Mouse (Mus musculus): ENCODE measurements around the gene Pls3.

The Pls3 gene

DNA sequence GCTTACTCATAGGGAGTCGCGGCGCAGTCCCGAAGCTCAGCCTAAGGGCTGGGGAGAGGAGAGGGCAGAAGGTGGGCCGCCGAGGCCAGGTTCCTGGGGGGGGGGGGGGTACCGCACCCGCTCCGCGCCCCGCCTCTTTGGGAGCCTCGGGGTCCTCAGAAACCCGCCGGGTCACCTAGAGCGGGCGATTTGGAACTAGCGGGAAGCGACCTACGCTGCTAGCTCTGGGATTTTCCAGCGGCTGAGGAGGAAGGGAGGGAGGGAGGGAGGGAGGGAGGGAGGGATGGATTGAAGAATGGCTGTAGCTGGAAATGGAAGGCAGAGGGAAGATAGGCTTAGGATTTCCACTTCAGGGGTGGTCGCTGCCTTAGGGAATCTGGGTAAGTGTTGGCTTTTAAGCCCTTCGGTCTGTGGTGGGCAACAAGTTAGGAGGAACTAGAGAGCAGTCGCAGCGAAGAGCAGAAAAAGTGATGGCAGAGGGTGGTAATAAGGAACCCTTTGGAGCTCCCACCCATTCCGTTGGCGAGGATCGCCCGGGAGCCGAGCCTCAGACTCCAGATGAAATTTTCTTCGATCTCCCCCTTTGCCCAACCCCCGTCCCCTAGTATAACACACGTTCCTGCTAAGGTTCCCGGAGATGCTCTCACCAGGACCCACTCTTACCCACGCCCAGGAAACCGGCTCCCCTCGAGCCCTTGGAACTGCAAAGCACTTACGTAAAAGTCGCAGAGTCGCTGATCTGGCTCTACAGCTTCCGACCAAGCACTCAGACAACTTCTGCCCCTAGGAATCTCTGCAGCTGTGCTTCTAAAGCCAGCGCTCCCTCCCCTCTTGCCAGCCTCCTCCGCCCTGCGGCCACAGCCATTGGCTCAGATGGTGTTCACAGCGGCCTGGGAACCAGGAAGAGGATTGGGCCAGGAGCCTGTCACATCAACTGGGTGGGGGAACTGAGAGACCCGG lies at the start of gene Pls3:
Gene Pls3, minus strand, starts transcription at position 851 of the 960 bp plus-strand sequence.
- peak; percentile 91 for DNase-seq

- DNase-seq: no peak
These were observed 20.7 kb upstream of the Pls3 start for GRCm38 (mm10) chrX:75895716-75896115.

DNA sequence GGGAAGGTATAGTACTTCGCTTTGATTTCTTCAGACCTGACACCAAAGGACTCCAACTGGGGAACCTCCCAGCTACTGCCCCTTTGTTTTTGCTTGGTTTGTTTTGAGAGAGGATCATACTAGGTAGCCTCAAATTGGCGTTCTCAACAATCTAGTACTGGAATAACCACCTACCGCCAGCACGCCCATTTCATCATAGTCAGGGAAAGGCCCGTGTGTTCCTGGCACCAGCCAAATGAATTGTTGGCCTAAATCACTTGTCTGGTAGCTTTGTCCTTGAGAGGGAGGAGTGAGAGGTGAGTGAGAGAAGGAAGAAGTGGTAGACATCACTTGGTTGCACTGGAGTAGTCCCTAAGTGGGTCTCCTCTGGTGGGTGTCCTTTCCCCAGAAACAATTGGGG lies 584 bp upstream of the Pls3 start:
- DNase-seq: no peak

GRCm38 (mm10) chrX:75873813-75874212 lies 1.2 kb downstream of the Pls3 start:
- DNase-seq: peak; percentile 65

GRCm38 (mm10) chrX:75873253-75873652 lies 1.7 kb downstream of the Pls3 start:
- peak; percentile 1 for DNase-seq

GRCm38 (mm10) chrX:75871855-75872254 lies 3.1 kb downstream of the Pls3 start:
- peak; percentile 2 for DNase-seq

DNA sequence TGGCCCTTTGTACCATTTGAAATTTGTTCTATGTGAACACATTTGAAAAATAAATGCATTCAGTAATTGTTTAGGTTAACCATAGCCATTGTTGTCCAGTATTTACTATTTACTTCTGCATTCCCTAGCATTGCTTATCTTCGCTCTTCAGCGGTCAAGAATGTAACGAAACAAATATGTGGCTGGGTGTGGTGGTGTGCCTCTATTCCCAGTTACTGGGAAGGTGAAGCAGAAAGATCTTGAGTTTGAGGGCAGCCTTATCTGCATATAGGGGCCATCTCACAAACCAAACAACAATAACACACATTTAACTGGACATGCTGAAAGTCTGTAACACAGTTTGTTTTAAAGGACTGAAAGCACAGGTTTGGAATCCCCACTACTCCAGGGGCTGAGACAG lies 13.3 kb downstream of the Pls3 start:
- DNase-seq: no peak

GRCm38 (mm10) chrX:75854294-75854693 lies 20.7 kb downstream of the Pls3 start:
- DNase-seq: no peak

GRCm38 (mm10) chrX:75844290-75844689 lies 30.7 kb downstream of the Pls3 start:
- no peak for DNase-seq

DNA sequence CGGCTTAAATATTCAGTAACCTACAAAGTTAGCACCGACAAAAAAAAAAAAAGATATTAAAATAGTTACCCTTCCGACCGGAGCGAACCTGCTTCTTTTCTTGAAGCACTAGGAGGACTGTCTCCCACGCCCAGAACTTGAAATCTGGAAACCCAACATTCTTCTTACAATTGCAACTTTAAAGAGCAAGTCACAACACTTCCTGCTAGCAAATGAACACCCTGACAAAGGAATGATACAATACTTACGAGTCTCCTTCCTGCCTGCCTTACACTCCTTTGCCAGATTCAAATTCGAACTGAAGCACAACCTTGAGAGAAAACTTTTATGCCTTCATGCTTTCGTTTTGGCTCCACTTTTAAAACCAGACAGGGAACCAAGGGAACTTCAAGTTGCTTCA lies 32.1 kb downstream of the Pls3 start:
- DNase-seq: no peak

DNA sequence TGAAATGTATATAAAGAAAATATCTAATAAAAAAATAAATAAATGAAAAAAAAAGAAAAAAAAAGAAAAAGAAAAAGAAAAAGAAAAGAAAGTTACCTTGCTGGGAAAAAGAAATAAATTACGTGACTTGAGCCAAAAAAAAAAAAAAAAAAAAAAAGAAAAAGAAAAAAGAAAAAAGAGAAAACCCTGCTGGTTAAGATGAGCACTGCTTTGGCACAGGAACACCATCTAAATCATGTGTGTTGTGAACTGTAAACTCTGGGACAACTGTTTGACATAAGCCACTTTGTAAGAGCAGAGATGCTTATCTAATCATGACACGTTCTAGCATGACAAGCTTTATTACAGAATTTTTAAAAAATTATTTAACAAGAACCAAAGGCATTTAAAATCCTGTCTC lies 32.9 kb downstream of the Pls3 start:
- no peak for DNase-seq

DNA sequence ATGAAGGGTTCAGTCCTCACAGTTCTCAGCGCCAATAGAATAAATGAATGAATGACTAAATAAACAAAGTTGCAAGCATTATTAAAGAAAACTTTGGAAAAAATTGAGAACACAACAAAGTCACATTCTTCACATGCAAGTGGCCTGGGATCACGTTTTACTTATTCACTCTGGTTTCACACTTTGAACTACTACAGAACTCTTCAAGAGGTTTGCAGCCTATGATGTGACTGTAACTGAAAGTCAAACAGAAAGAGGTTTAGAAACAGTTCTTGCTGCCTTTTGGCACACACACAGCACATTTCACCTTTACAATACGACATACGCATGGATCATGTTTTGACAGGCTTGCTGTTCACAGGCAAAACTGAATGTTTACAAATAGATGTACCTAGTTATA lies 34.7 kb downstream of the Pls3 start:
- DNase-seq: no peak

GRCm38 (mm10) chrX:75834836-75835235 lies 40.1 kb downstream of the Pls3 start:
- no peak for DNase-seq

- no peak for DNase-seq
These were observed 40.7 kb downstream of the Pls3 start for GRCm38 (mm10) chrX:75834286-75834685.

- no peak for DNase-seq
These were observed 41.9 kb downstream of the Pls3 start for GRCm38 (mm10) chrX:75833006-75833641.

DNA sequence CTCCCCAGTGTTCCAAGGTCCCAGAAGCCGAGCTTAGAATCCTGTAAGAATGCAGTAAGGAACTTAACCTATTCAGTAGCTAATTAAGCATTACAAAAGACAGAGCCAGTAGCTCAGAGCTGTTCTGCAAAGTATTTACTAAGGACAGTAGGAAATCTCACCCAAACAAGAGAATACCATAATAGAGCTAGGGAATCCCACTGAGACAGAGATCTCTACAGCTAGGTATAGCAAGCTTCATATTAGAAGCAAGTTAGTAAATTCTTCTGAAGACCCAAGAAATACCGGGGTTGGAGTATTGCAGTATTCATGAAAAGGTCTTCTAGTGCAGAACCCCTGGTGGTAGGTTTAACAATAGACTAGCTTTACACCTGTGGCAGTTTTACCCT lies 45.1 kb downstream of the Pls3 start:
- no peak for DNase-seq

- no peak for DNase-seq
These were observed 45.6 kb downstream of the Pls3 start for GRCm38 (mm10) chrX:75829240-75829866.

DNA sequence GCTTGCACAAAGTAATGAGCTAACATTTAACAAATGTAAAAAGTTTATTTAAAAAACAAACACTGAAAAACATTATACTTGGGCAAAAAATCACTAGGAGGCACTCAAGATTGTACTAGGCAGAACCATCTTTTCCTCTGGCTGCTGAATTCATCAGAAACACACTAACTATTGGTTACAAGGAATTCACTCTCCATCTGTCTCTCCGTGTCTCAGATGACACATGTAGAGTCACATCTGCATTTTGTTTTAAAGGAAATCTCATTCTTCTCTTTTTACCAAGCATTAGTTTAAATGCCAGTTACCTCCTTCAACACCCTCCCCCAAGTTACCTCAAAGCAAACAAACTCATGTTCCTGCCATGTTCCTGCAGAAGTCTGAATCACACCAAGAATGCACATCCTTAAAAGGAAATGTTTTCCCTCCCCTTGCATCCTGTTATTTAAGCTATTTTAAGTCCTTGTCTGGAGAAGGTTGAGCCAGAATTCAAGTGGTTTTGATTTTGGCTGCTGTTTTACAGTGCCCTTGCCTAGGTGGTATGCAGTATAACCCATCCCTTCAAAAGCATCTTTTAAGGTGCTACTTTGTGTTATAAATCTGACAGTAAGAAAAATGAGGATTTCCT lies 56.2 kb downstream of the Pls3 start:
- DNase-seq: no peak

DNA sequence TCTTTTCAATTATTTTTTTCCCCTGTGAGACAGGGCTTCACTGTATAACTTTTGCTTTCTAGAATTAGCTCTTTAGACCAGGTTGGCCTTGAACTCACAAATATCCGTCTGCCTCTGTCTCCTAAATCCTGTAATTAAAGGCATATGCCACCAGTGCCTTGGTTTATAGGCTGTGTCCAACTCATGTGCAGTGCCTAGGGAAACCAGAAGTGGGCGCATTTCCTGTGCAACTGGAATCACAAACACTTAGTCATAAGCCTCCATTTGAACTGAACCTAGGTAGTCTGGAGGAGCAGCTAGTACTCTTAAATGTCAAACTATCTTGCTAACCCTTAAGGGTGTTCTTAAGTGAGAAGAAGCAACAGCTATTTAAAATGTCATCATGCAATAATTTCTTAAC lies 60.0 kb downstream of the Pls3 start:
- DNase-seq: no peak

GRCm38 (mm10) chrX:75814123-75814522 lies 60.9 kb downstream of the Pls3 start:
- DNase-seq: no peak

DNA sequence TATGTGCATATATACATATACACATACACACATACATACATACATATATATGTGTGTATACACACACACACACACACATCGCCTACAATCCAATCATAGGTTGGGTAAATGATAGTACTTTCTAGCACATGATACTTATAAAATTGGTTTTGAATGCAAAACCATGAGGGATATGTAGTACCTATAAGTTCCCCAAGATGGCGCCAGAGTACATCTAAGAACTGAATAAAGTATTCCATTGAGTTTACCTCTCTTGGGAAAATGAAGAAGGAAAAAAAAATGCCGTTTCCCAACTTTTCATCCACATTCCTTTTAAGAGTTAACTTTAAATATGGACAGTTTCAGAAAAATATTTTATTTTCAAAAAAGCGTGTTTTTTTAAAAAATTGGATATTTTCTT lies 78.4 kb downstream of the Pls3 start:
- peak; percentile 47 for DNase-seq

DNA sequence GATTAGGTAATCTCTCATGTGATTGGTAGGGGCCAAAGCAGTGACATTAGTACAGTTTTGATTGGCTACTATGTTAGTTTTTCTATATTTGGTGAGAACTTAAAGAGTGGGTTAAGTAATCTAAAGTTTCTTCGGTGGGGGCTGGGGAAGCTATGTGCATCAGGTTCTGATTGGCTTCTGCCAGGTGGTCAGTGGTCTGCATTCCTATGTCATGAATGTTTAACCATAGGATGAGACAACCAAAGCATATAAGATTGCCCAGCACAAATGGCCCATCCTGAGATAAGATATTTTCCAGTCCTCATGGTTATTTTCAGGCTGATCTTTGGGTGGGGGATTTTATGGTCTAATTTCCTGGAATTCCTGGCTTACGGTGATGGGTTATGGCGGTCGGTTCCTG lies 95.2 kb downstream of the Pls3 start:
- DNase-seq: no peak

DNA sequence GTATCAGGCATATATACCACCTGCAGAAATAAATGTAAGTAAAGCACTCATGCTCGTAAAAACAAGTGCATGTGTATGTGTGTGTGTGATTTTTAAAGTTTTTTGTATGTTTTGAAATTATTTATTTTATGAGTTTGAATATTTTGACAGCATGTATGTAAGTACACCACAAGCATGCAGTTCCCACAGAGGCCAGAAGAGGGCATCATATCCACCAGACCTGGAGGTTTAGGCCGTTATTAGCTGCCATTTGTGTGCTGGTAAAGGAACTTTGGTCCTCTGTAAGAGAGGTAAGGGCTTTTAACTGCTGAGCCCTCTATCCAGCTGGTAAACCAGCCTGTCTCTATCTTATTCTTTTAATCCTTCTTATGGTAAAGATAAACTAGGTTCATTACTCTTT lies 97.5 kb downstream of the Pls3 start:
- no peak for DNase-seq

All from embryo, embryonic 11 days (tissue).